Mouse (Mus musculus): ENCODE data around the gene Dync1li2. TPM values are rescaled to one million over a fixed set of nuclear protein-coding genes. Genes with fewer than 3 reads are reported as not detected.

Dync1li2 gene
- total RNA-seq, 2 experiments from 2014 or later: 134 to 162 TPM

- DNase-seq (ENCODE audit: low spot score in 2 of 2): no peak
Measured at GRCm38 (mm10) chr8:104416022-104416421, 26.8 kb downstream of the Dync1li2 start.

DNA sequence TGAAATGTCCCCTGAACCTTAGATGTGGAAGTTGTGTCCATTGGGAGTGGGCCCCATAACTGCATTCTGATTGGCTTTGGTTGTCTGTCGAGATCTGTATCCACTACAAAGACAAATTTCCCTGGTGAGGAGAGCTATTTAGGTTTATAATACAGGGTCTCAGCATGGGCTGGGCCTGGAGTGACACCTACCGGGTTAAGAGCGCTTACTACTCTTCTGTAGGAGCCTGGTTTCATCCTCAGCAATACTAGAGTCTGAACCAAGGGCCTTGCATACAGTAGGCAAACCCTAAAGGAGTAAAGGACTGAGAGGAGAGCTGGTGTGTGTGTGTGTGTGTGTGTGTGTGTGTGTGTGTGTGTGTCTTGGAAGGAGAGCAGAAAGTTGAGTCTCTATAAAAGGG is 28.6 kb downstream of the Dync1li2 start:
- no peak for DNase-seq (ENCODE audit: low spot score in 2 of 2)

GRCm38 (mm10) chr8:104413770-104414169 is 29.1 kb downstream of the Dync1li2 start:
- DNase-seq (ENCODE audit: low spot score in 2 of 2): no peak

GRCm38 (mm10) chr8:104412805-104413532 is 29.9 kb downstream of the Dync1li2 start:
- no peak for DNase-seq (ENCODE audit: low spot score in 2 of 2)

- no peak for DNase-seq (ENCODE audit: low spot score in 2 of 2)
Measured at GRCm38 (mm10) chr8:104411972-104412371, 30.9 kb downstream of the Dync1li2 start.

- DNase-seq (ENCODE audit: low spot score in 2 of 2): no peak
Measured at GRCm38 (mm10) chr8:104411468-104411867, 31.4 kb downstream of the Dync1li2 start.

GRCm38 (mm10) chr8:104410628-104411273 is 32.1 kb downstream of the Dync1li2 start:
- no peak for DNase-seq (ENCODE audit: low spot score in 2 of 2)

- no peak for DNase-seq (ENCODE audit: low spot score in 2 of 2)
Measured at GRCm38 (mm10) chr8:104408328-104409110, 34.3 kb downstream of the Dync1li2 start.

DNA sequence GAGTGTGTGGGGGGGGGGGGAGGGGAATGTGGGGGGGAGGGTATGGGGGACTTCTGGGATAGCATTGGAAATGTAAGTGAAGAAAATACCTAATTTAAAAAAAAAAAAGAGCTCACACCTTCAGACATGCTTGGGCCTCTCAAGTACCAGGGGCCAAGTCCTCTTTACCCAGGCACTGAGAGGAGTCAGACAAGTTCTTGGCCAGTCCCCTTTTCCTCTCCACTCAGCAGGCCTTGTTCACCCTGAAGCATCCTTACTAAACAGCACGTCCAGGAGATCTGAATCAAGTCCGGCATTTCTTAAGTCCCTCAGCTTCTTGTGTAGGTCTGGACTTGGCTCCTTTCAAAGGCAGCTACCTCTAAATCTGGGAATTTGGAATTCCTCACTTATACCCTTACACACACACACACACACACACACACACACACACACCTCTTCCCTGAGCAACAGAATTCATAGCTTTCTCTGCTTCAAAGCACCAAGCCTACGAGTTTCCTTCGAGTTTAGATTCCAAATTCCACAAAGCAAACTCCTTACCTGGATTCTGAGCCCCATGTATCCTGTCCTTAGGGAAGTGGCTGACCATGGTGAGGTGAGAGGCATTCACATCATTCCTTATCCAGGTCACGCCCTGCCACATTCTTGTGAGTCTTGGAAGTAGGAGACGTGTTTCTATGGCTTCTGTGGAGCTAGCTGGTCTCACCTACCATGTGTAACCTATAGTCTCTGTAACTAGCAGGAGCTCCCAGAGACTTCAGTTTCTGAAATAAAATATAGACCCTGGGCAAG is 36.3 kb downstream of the Dync1li2 start:
- DNase-seq (ENCODE audit: low spot score in 2 of 2): no peak

GRCm38 (mm10) chr8:104405430-104406187 is 37.2 kb downstream of the Dync1li2 start:
- DNase-seq (ENCODE audit: low spot score in 2 of 2): no peak

GRCm38 (mm10) chr8:104403596-104403995 is 39.3 kb downstream of the Dync1li2 start:
- DNase-seq (ENCODE audit: low spot score in 2 of 2): no peak

- peak; percentile 37 to 43 for DNase-seq (ENCODE audit: low spot score in 2 of 2)
Measured at GRCm38 (mm10) chr8:104395703-104396357, 47.0 kb downstream of the Dync1li2 start, which contains the start of gene Cmtm4. Gene Cmtm4, minus strand, starts transcription at chr8:104395807.

DNA sequence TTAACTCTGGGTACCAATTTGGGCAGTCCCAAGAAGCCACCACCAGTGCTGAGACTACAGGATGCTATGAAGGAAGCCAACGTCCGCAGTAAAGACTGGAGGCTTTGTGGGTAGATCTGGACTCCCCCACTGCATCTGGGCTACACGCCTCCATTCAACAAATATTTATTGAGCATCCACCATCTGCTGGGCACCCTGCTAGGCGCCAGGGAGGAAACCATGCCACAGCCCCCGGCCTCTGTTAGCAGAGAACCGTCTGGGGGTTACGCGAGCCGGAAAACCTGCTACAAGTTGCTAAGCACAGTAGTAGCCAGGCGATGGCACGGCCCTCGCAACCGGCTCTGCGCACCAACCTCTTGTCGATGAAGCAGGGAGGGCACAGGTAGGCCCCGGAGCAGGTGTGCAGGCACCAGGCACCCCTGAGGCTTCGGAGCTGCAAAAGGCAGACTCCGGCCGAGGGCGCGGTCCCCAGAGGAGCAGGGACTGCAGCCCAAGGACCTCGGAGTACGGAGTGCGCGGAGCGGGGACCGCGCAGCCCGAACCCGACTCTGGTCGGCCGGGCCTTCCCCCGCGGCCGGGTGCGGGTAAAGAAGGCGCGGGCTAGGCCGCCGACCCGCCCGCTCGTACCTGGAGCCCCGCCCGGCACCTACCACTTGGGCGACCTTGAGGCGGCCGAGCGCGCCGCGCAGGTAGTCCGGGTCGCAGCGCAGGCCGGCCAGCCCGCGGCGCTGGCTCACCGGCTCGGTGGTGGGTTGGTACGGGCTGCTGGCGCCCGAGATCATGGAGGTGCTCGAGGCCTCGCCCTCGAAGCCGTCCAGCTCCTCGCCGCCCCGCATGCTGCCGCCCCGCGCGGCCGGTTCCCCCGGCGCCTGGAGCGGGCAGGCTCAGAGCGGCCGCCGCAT is 47.8 kb downstream of the Dync1li2 start:
- peak; percentile 18 to 21 for DNase-seq (ENCODE audit: low spot score in 2 of 2)

GRCm38 (mm10) chr8:104393767-104394166 is 49.1 kb downstream of the Dync1li2 start:
- DNase-seq (ENCODE audit: low spot score in 2 of 2): no peak

GRCm38 (mm10) chr8:104393139-104393538 is 49.7 kb downstream of the Dync1li2 start:
- no peak for DNase-seq (ENCODE audit: low spot score in 2 of 2)

DNA sequence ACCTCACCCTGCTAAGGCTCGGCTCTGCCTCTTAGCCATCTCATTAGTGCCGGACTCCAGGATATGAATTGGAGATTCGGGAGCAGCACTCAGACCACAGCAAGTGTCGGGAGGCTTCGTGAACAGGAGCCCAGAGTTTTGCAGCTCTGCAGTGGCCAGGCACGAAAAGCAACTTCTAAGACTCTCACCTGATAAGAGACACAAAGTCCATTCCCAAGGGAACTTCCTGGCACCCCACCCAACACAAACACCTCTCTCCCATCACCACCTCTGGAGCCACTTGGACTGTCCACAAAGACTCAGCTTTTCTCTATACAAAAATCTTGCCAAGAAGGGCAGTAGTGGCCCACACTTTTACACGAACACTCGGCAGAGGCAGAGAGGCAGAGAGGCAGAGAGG is 52.6 kb downstream of the Dync1li2 start:
- DNase-seq (ENCODE audit: low spot score in 2 of 2): no peak

- no peak for DNase-seq (ENCODE audit: low spot score in 2 of 2)
Measured at GRCm38 (mm10) chr8:104387980-104388379, 54.9 kb downstream of the Dync1li2 start.

DNA sequence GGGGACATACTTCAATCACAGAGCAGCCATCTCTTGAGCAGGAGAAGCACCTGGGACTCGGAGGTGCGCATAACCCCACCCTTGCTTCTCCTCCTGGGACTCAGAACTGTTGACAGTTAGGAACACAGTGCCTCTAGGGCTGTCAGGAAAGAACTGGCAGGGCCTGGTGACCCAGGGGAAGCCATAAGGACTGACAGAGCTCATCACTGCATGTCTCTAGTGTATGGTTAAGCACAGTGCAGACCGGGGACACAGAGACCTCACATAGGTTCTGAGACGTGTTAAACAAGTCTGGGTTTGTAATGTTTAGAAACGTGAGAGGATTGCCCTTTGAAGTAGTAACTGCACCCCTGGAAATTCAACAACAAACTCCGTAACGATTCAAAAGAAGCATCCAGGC is 55.3 kb downstream of the Dync1li2 start:
- no peak for DNase-seq (ENCODE audit: low spot score in 2 of 2)

GRCm38 (mm10) chr8:104386693-104387092 is 56.2 kb downstream of the Dync1li2 start:
- DNase-seq (ENCODE audit: low spot score in 2 of 2): no peak

Data from adrenal gland, postnatal 4 days (tissue).